Mouse (Mus musculus) frontal cortex, adult (tissue): ENCODE measurements around the gene Krtap5-4.
"Not testable (repeated sequence)": the region's sequence is repeated elsewhere in the genome, so short reads cannot be mapped to it uniquely, and the experiment has no call there.

Experiments used
- ATAC-seq: cut with Nextera tagmentation; 2 replicates; pipeline ENCODE4 v1.9.2; 2017; ENCODE audit warnings: mild to moderate bottlenecking, moderate library complexity, mixed read lengths; ENCODE audit not compliant: low TSS enrichment

The Krtap5-4 gene

GRCm38 (mm10) chr7:142303249-142303648 lies at the start of gene Krtap5-4:
Gene Krtap5-4, plus strand, starts transcription at chr7:142303549.
- ATAC-seq: no peak

DNA sequence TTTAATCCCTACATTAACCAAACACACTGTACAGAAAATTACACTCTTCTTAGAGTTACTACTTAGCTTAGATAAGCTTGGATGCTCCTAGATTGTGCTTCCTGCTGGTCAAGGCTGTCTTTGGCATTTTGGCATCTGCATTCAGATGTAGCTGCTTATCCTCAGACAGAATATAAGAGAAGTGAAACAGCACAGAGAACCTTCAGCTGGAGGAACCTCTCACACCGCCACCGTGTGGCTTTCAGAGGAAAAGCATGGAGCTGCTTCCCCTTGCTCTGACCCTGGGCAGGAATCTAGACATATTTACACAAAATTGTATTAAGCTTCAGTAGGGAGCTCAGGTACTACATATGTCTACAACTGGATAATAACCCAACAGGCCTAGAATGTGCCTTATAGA lies 47.8 kb upstream of the Krtap5-4 start:
- ATAC-seq: peak; percentile 82; the same call in 1 of the 2 replicates

DNA sequence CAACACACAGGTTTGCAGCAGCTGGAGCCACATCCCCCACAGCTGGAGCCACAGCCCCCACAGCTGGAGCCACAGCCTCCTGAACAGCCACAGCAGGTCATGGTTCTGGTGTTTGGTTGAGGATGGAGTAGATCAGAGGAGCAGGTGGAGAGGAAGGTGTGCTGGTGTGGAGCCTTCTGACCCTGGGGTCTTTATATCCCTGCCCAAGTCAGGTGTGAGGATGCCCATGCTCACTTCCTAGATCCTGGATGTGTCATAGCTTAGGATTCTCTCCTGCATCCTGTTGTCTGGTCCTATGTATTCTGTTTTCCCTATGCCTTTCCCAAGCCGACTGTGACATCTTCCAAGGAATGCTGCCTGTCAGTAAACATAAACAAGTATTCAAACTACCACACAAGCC lies 45.1 kb upstream of the Krtap5-4 start, which contains the start of gene Gm2431:
Gm2431 (minus strand) TSS at position 101 of the 400 bp plus-strand sequence.
- not testable (repeated sequence) for ATAC-seq

DNA sequence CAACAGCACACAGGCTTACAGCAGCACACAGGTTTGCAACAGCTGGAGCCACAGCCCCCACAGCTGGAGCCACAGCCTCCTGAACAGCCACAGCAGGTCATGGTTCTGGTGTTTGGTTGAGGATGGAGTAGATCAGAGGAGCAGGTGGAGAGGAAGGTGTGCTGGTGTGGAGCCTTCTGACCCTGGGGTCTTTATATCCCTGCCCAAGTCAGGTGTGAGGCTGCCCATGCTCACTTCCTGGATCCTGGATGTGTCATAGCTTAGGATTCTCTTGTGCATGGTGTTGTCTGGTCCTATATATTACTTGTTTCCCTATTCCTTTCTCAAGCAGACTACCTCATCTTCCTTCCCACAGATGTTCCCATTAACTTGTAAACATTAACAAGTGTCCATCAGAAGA lies 29.1 kb upstream of the Krtap5-4 start, which contains the start of gene Gm4559:
Gm4559 (minus strand) TSS at position 101 of the 400 bp plus-strand sequence.
- ATAC-seq: not testable (repeated sequence)

GRCm38 (mm10) chr7:142278183-142278582 lies 25.2 kb upstream of the Krtap5-4 start:
- ATAC-seq: peak; percentile 77; the same call in 1 of the 2 replicates

- not testable (repeated sequence) for ATAC-seq
These were observed 24.1 kb upstream of the Krtap5-4 start for GRCm38 (mm10) chr7:142279291-142279690.

DNA sequence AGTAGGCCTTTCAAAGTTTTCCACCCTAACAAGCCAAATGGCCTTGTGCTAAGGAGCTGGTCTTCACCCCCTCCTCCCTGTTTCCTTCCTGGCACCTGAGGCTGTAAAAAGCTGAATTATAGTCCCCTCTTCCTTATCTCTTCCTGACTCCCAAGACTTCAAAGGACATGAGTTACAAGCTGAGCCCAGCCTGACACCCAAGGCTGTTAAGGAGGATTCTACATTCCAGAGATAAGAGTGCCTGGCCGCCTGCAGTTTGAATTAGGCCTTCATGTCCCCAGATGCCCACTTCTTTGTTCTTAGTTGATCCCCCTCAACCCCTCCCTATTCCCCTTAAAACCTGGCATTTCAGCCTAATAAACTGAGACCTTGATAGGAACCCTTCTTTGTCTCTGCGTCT lies 20.5 kb upstream of the Krtap5-4 start:
- not testable (repeated sequence) for ATAC-seq

DNA sequence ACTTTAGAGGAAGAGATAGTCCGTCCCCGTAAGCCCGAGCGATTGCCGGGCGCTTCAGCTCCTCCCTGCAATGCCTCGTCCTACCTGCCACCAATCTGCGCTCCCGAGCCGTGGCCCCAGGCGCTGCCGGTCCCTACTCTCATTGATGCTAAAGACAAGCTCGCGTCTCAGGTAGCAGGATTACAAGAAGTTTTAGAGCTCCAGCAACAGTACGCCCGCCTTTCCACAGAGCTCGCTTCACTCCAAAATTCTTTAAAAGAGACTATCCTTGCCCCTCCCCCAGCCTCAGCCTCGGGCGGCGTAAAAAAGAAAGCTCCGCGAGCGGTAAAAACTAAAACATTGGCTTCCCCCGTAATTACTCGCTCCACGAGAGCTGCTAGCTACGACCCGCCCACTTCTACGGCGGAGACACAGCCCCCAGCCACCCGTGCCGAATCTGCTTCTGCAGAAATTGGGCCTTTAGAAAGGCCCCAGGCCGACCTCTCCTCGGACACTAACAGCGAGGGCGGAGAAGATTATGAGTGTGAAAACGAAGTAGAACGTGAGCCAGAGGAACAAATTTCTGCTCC lies 19.2 kb upstream of the Krtap5-4 start:
- ATAC-seq: peak; percentile 76; the same call in 1 of the 2 replicates

GRCm38 (mm10) chr7:142284615-142285080 lies 18.7 kb upstream of the Krtap5-4 start:
- peak; percentile 81 for ATAC-seq

DNA sequence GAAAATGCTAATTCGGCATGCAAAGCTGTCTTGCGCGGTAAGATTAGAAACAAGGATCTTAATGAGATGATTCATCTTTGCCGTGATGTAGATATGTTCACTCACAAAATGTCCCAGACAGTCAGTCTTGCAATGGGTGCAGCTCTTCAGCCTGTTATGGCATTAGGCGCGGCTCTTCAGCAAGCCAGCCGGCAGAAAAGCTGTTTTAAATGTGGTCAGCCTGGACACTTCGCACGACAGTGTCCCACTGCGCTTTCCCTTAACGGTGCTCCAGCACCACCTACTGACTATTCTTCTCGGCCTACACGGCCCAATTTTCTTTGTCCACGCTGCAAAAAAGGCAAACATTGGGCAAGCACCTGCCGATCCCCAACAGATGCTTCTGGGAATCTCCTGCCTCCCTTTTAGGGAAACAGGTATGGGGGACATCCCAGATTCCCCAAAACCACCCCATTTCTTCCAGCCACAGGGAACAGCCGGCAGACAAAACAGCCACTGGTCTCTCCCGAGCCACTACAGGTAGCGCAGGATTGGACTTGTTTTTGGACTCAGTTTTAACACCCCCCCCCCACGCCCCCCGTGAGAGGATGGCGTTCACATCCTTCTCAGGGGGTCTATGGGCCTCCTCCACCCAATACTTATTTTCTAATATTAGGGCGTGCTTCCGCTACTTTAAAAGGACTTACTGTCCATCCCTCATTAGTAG lies 18.1 kb upstream of the Krtap5-4 start:
- ATAC-seq: peak; percentile 74

GRCm38 (mm10) chr7:142285910-142286612 lies 17.3 kb upstream of the Krtap5-4 start:
- ATAC-seq: not testable (repeated sequence)

- ATAC-seq: 0 out of 2 replicates have a peak, but pooled peaks have one; percentile 50
These were observed 9.5 kb upstream of the Krtap5-4 start for GRCm38 (mm10) chr7:142293851-142294250.

- ATAC-seq: no peak
These were observed 7.9 kb upstream of the Krtap5-4 start for GRCm38 (mm10) chr7:142295418-142295817.

DNA sequence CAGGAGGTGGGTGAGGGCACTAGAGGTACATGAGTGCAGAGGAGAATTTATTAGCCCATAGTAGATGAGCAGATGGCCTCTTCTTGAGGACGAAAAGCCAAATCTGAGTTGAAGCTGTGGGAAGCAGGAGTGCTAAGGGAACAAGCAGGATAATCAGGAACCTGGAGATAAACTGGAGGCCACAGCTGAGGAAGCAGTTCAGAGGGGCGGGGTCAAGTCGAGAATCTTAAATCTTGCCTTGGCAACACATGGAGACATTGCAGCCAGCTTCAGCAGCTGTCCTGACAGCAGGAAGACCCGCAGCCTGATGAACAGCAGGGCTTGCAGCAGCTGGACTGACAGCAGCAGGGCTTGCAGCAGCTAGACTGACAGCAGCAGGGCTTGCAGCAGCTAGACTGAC lies 7.2 kb upstream of the Krtap5-4 start:
- not testable (repeated sequence) for ATAC-seq

GRCm38 (mm10) chr7:142297018-142297417 lies 6.3 kb upstream of the Krtap5-4 start, which contains the start of gene Krtap5-1:
Gene Krtap5-1, minus strand, starts transcription at chr7:142297118.
- not testable (repeated sequence) for ATAC-seq

DNA sequence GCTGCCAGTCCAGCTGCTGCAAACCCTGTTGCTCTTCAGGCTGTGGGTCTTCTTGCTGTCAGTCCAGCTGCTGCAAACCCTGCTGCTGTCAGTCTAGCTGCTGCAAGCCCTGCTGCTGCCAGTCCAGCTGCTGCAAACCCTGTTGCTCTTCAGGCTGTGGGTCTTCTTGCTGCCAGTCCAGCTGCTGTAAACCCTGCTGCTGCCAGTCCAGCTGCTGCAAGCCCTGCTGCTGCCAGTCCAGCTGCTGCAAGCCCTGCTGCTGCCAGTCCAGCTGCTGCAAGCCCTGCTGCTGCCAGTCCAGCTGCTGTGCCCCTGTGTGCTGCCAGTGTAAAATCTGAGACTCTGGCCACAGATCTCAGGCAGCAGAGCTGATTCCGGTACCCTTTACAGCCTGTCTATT lies 580 bp downstream of the Krtap5-4 start:
- ATAC-seq: not testable (repeated sequence)

- ATAC-seq: no peak
These were observed 11.4 kb downstream of the Krtap5-4 start for GRCm38 (mm10) chr7:142314600-142315285.

DNA sequence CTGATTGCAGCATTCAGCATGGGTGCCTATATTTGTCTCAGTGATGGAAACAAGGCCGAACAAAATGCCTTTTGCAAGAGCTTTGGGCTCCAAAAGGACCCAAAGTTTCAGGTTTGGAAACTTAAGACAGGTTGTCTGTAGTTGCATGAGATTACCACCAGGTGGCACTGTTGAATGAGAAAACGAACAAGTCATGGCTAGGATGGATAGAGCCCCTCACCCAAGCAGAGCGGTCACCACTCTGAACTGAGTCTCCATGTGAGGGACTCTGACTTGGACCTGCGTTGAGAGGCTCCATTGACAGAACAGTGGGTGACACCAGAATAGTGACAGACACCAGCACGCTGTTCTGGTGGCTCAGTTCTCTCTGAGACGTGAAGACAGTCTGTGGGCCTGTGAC lies 13.2 kb downstream of the Krtap5-4 start:
- ATAC-seq: no peak

DNA sequence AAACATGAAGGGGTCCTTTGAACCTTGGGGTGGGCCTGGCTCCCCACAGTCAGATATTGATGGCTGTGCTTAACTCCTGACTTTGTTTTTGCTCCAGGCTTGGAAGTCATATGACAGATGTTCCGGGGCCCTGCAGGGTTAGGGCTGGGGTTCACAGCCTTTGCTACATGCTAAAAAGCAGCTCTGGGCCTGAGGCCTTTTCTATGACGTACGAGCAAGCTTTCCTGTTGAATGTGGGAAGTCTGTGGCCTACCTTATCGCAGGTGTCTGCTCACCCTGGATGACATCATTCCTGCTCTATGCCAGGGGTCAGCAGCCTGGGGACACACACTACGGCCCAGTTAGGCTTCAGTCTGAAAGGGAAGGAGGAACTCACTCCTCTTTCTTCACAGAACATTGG lies 13.9 kb downstream of the Krtap5-4 start:
- ATAC-seq: no peak

DNA sequence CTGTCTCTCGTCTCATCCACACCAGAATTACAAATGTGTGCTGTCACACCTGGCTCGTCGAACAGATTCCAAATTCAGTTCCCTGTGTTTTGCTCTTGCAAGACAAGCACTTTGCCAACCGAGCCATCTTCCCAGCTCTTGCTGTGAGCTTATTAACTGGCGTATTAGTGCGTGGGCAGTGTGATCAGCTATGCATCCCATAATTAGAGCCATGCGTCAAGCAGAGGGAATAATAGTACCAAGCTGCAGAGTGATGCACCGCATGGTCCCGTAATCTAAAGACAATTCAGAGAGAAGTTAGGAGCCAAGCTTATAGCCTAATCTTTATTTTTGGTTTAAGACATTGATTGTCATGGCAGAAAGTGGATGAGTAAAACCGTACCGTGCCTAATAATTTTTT lies 15.8 kb downstream of the Krtap5-4 start:
- ATAC-seq: no peak

- no peak for ATAC-seq
These were observed 17.6 kb downstream of the Krtap5-4 start for GRCm38 (mm10) chr7:142320906-142321305.
